ENCODE assay signal across 29 mouse cellular contexts in the genomic region with DNA sequence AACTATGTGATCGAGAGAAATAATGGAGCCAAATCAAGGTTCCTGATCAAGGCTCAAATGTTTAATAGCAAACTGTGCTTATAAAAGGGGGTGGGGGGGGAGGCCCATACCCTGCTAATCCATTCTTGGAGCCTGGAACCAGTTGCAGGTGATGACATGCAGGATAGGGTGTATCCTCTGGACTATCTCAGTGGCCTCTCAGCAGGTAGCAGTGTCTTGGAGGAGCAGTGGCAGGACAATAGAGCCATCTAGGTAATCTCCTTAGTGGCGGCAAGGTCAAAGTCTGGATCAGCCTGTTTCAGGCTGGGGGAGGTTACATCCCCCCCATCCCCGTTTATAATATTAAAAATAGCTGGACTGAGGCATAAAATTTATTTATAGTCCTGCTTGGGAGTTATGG.
DNase-seq lines count a peak whose midpoint lies in the region; ATAC-seq lines count a peak whose summit lies in the region.
"Had no signal": no experiment of that assay in that cellular context is flagged by ENCODE, and none has a peak within 500 bp of the region (broad histone marks: within the 10 kb centered on the region; RNA-seq: fewer than 3 reads in every experiment).

No protein-coding gene starts in this region.

- H3K36me3 ChIP-seq in limb, embryonic 11.5 days (ENCODE audit: control insufficient read depth, insufficient read depth, low read length) = no peaks in the 10 kb centered on the region
- no peaks in the 10 kb centered on the region for H3K36me3 ChIP-seq in limb, embryonic 10.5 days
- H3K36me3 ChIP-seq in hindbrain, embryonic 13.5 days = no peaks in the 10 kb centered on the region
- H3K36me3 ChIP-seq: embryonic facial prominence, embryonic 13.5 days; embryonic facial prominence, embryonic 15.5 days; forebrain, embryonic 10.5 days; forebrain, embryonic 12.5 days; G1E had no signal

- peak; percentile 3 for DNase-seq in limb, embryonic 11.5 days (ENCODE audit: low spot score)
- no peak for DNase-seq in limb, embryonic 10.5 days (ENCODE audit: low spot score)
- DNase-seq in ES-CJ7 (ENCODE audit: low read depth, low spot score) (peak; percentile 74), R1 (ENCODE audit: low read depth, low spot score) (peak; percentile 89)
- no peak for DNase-seq in layer of hippocampus, adult 9-10 months (ENCODE audit: low spot score)
- DNase-seq: adrenal gland, adult 8-10 months; adrenal gland, postnatal 14 days; adrenal gland, postnatal 36 days; B cell, adult 2 months; cerebellum, adult 11-12 months; cerebellum, adult 2 months; cerebellum, adult 9-10 months; cerebellum, postnatal 10 days; cerebellum, postnatal 36 days; embryo, embryonic 11 days had no signal

- no peaks in the 10 kb centered on the region for H3K9me3 ChIP-seq in limb, embryonic 11.5 days (ENCODE audit: control insufficient read depth, low read length)
- no peaks in the 10 kb centered on the region for H3K9me3 ChIP-seq in limb, embryonic 10.5 days (replicated peaks)
- H3K9me3 ChIP-seq in hindbrain, embryonic 13.5 days = peaks cover 11% of the 10 kb centered on the region; the same call in 1 of the 2 replicates
- H3K9me3 ChIP-seq: embryonic facial prominence, embryonic 15.5 days; forebrain, embryonic 12.5 days; G1E had no signal

- no peak overlapping the region for H3K4me2 ChIP-seq in limb, embryonic 11.5 days (ENCODE audit: low read depth, severe bottlenecking)
- no peak overlapping the region for H3K4me2 ChIP-seq in hindbrain, embryonic 13.5 days
- H3K4me2 ChIP-seq: embryonic facial prominence, embryonic 13.5 days; embryonic facial prominence, embryonic 15.5 days; forebrain, embryonic 12.5 days had no signal

- H3K4me3 ChIP-seq in limb, embryonic 11.5 days (ENCODE audit: low read depth, low read length) = no peak overlapping the region
- no peak overlapping the region for H3K4me3 ChIP-seq in limb, embryonic 10.5 days
- no peak overlapping the region for H3K4me3 ChIP-seq in hindbrain, embryonic 13.5 days
- H3K4me3 ChIP-seq: embryonic facial prominence, embryonic 13.5 days; embryonic facial prominence, embryonic 15.5 days; erythroblast, embryonic 14.5 days; forebrain, embryonic 10.5 days; forebrain, embryonic 12.5 days had no signal

- 85% methylated on average over 3 of the region's 3 CpGs for WGBS in limb, embryonic 11.5 days
- 86% methylated on average over 3 of the region's 3 CpGs for WGBS in limb, embryonic 10.5 days
- WGBS in hindbrain, embryonic 13.5 days = 85% methylated on average over 3 of the region's 3 CpGs

- H3K27ac ChIP-seq in limb, embryonic 11.5 days (replicated peaks; ENCODE audit: low read depth, low read length) = no peak overlapping the region
- H3K27ac ChIP-seq in limb, embryonic 10.5 days = no peak overlapping the region
- no peak overlapping the region for H3K27ac ChIP-seq in hindbrain, embryonic 13.5 days
- H3K27ac ChIP-seq: embryonic facial prominence, embryonic 13.5 days; embryonic facial prominence, embryonic 15.5 days; forebrain, embryonic 10.5 days; forebrain, embryonic 12.5 days had no signal

- ATAC-seq in limb, embryonic 11.5 days (ENCODE audit: insufficient number of reproducible peaks, low FRiP score, low TSS enrichment, low read depth) = no peak
- ATAC-seq in hindbrain, embryonic 13.5 days (ENCODE audit: low FRiP score) = no peak
- ATAC-seq in megakaryocyte progenitor cell, adult 5-6 weeks (replicated peaks; ENCODE audit: poor library complexity) = no peak
- ATAC-seq: activated CD4-positive, CD25-positive, alpha-beta regulatory T cell, adult 4 months; CD4-positive, CD25-positive, alpha-beta regulatory T cell, adult 4 months; forebrain, embryonic 14.5 days; forebrain, embryonic 16.5 days; Patski had no signal

- no peaks in the 10 kb centered on the region for H3K4me1 ChIP-seq in limb, embryonic 11.5 days (ENCODE audit: control insufficient read depth, insufficient read depth, low read length)
- H3K4me1 ChIP-seq in limb, embryonic 10.5 days = no peaks in the 10 kb centered on the region
- H3K4me1 ChIP-seq in hindbrain, embryonic 13.5 days (replicated peaks) = no peaks in the 10 kb centered on the region
- H3K4me1 ChIP-seq: embryonic facial prominence, embryonic 13.5 days; embryonic facial prominence, embryonic 15.5 days; forebrain, embryonic 10.5 days; forebrain, embryonic 12.5 days had no signal

- H3K27me3 ChIP-seq in limb, embryonic 11.5 days (ENCODE audit: control insufficient read depth, insufficient read depth, low read length) = no peaks in the 10 kb centered on the region
- H3K27me3 ChIP-seq in limb, embryonic 10.5 days (ENCODE audit: low read depth, poor library complexity, severe bottlenecking) = no peaks in the 10 kb centered on the region
- no peaks in the 10 kb centered on the region for H3K27me3 ChIP-seq in hindbrain, embryonic 13.5 days
- H3K27me3 ChIP-seq: CH12.LX; embryonic facial prominence, embryonic 13.5 days; embryonic facial prominence, embryonic 15.5 days; forebrain, embryonic 12.5 days had no signal

- no peak overlapping the region for H3K9ac ChIP-seq in limb, embryonic 11.5 days (ENCODE audit: low read length)
- H3K9ac ChIP-seq in hindbrain, embryonic 13.5 days = no peak overlapping the region
- H3K9ac ChIP-seq: embryonic facial prominence, embryonic 13.5 days; embryonic facial prominence, embryonic 15.5 days; forebrain, embryonic 12.5 days had no signal

Comparison
In these comparisons a context has a peak if more than half of its experiments do, and no peak if none do; other contexts are left out.
1. DNase-seq: peak in limb, embryonic 11.5 days (single experiment), ES-CJ7 (single experiment) and R1 (single experiment); none in limb, embryonic 10.5 days (single experiment) and layer of hippocampus, adult 9-10 months (single experiment).